Mouse (Mus musculus): ENCODE measurements at regions not wholly inside any gene's neighbourhood (a gene's known extent, or its start where the extent isn't known, plus 50 kb on each side); places are given as distances from the start of the nearest gene placed in this dataset.
"Not testable (repeated sequence)": the region's sequence is repeated elsewhere in the genome, so short reads cannot be mapped to it uniquely, and the experiment has no call there.

DNA sequence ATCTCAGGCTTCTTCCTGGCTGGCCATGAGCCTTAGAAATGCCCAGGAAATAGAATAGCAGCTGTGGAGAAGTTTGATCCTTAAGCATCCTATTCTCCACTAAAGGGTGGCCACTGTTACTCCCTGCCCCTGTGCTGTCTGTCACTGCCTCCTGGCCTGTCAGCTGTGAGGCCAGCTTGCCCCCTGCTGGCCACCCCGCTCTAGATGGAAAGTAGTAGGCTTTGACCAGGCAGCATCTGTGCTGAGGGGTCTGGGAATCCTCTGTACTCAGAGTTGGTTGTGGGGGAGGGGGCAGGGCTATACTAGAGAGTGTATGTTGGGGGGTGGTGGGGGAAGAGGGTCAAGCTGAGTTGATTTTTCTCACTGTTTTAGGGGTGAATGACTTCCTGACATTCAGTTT is 821.2 kb downstream of the Gm9195 start:
- in situ Hi-C loops (cut with MboI; ENCODE audit: low sequenced_read_pairs): no loop called here

DNA sequence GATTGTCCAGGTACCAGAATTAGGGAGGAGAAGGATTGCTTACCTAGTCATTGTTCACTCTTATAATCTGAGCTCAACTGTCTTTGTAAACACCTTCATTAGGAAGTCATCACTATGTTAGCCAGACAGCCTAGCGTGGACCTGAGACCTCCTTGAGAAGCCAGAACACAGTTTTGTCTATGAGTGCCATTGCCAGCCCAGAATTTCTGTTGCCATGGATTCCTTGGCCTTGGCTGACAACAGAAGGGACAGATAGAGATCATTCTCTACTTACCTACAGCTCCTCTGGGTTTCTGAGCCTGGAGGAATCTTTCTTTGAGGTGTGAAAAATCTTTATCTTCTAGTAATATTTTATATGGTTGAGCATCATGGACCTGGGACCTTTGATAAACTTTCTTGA is 825.0 kb downstream of the Gm9195 start:
- in situ Hi-C loops (cut with MboI; ENCODE audit: low sequenced_read_pairs): no loop called here

DNA sequence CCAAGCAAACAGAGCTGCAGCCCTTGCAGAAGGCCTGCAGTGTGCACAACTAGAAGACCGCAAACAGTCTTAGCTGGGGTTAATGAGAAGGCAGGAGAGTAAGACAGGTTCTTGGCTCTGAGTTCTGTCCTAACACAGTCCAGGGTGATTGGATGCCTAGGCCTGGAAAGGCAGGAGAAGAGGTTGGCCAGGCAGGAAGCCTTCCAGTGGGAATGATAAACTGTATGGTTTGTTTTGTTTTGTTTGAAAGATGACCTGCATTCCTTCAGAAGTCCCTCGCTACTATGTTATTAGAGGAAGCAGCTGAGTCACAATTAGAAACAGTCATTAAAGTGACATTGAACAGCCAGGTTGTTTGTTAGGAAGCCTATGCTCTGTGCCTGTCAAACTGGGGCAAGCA is 831.5 kb downstream of the Gm9195 start:
- in situ Hi-C loops (cut with MboI; ENCODE audit: low sequenced_read_pairs): no loop called here

DNA sequence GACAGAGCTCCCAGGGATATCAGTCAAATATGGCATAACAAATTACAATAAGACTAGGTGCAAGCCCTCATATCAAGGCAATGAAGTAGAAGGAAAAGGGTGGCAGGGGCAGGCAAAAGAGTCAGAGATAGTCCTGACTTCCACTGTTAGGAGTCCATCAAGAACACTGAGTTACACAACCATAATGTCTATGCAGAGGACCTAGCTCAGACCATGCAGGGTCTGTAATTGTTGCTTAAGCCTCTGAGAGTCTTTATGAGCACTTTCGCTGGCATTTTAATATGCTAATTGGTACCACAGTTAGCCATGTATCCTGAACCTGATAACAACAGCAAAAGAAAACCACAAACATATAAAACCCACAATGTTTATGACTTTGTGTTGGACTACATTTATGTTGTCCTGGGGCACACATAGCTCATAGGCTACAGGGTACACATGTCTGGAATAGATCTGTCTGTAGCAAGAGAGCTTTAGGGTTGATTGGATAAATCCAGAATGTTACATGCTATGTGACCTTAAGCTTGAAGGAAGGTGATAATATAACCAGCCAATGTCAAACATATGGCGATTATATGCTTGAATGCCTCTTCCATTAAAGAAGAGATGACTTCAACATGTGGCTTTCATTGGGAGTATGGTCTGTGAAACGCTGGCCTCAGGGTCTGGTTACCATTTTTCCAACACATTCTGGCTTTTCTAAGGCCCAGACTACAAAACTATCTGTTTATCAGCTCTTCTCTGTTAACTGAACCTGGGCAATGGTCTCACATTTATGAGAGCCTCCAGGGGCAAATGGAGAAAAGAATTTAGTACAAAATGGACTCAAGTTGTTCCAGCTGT is 836.6 kb downstream of the Gm9195 start:
- in situ Hi-C loops (cut with MboI; ENCODE audit: low sequenced_read_pairs): no loop called here

DNA sequence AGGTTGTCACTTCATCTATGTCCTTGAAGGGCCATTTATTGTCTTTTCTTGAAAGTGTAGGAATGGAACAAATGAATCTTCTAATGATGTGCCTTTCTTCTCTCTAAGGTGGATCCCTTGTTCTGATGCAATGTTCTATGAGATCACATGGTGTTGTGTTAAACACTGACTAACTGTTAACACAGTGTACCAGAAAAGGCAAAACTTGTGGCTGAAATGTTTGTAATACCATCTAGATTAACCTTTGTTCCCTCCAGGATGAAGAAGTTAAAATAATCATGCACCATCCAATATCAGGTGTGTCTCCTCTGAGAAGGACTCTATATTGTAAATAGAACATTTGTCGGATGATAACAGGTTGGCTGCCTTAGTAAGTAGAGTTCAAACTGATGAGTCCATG is 849.1 kb downstream of the Gm9195 start:
- in situ Hi-C loops (cut with MboI; ENCODE audit: low sequenced_read_pairs): no loop called here

- in situ Hi-C loops (cut with MboI; ENCODE audit: low sequenced_read_pairs): no loop called here
These were observed 852.6 kb downstream of the Gm9195 start for GRCm38 (mm10) chr14:71639083-71639482.

DNA sequence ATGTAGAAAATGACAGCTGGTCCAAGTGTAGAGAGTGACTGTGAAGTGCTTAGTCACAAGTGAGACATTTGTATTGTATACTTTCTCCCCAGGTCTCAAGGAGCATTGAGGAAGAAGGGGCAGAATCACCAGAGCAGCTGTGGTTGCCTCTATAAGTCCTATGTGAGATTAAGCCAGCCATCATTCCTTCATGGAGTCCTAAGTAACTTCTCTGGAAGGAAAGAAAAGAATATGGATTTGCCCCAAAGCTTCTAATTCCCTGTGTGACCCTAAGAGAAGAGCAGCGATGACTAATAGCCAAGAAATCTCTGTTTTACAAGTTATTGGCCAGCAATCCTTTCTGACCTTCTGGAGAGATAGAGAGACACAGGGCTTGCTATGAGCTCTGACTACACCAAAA is 856.5 kb downstream of the Gm9195 start:
- in situ Hi-C loops (cut with MboI; ENCODE audit: low sequenced_read_pairs): no loop called here

GRCm38 (mm10) chr14:71609698-71610301 is 881.8 kb downstream of the Gm9195 start:
- in situ Hi-C loops (cut with MboI; ENCODE audit: low sequenced_read_pairs): no loop called here

DNA sequence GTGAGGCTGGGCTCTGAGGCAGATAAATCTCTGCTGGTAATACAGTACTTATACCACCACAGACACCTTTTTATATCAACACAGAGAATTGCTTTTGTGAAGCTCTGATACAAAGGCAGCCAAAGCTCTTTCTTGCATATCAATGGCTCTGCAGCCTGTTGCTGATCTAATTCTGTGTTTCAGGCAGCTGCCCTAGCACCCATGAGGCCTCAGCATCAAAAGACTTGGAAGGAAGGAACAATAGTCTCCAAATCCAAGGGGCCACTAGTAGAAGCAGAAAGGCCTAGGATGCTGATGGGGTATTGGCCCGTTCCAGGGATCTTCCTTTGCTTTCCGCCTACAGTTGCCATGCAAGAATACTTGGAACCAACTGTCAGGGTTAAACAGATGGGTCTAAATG is 887.9 kb downstream of the Gm9195 start:
- in situ Hi-C loops (cut with MboI; ENCODE audit: low sequenced_read_pairs): no loop called here

GRCm38 (mm10) chr14:71597859-71598258 is 893.8 kb downstream of the Gm9195 start:
- in situ Hi-C loops (cut with MboI; ENCODE audit: low sequenced_read_pairs): no loop called here

- in situ Hi-C loops (cut with MboI; ENCODE audit: low sequenced_read_pairs): no loop called here
These were observed 902.9 kb downstream of the Gm9195 start for GRCm38 (mm10) chr14:71588694-71589240.

DNA sequence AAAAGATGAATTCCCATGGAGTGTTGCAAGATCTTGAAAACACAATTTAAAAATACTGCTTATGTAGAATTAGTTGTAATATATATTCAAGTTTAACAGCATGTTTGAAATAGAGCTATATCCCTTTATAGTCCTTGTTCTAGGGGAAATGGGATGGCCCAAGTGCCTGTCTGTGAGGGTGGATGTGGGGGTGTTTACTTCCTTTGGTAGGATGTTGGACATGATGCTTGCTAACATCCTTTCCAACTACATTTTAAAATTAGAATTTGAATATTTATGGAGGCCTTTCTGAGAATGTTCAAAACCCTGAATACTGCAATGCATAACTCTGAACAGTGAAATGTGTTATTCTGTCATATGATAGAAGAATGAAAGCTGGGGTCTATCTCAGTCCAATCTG is 903.6 kb downstream of the Gm9195 start:
- in situ Hi-C loops (cut with MboI; ENCODE audit: low sequenced_read_pairs): no loop called here

DNA sequence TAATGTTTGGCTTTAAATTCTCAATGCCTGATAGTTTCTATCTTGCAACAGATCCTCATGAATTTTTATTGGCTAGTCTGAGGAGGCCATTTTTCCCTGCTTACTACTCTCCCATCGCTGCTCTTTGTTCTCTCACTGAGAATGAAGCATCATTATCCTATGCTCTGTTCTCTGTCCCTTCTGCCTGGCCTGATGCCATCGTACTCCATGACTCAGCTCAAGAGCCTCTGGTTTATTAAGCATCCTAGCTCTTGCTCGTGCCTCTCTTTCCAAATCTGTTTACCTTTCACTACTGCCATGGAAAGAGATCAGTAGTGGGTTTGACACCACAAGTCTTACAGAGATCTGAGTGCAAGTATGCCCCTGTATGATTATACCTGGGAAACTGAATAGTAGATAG is 926.8 kb downstream of the Gm9195 start:
- in situ Hi-C loops (cut with MboI; ENCODE audit: low sequenced_read_pairs): no loop called here

GRCm38 (mm10) chr14:71561906-71562305 is 929.7 kb downstream of the Gm9195 start:
- in situ Hi-C loops (cut with MboI; ENCODE audit: low sequenced_read_pairs): no loop called here

DNA sequence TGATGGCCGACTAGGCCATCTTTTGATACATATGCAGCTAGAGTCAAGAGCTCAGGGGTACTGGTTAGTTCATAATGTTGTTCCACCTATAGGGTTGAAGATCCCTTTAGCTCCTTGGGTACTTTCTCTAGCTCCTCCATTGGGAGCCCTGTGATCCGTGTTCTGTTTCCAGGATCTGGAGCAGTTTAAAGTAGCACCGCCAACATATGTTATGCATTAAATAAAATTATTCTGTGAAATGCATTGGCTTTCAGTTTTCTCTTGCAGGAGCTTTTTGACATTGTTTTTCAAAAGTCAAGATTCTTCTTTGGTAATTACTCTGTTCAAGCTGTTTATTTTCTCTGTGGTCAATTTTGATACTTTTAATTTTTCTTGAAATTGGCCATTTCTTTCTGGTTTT is 937.3 kb downstream of the Gm9195 start:
- in situ Hi-C loops (cut with MboI; ENCODE audit: low sequenced_read_pairs): not testable (repeated sequence)

GRCm38 (mm10) chr14:71543580-71543979 is 943.9 kb upstream of the Fam160b2 start:
- in situ Hi-C loops (cut with MboI; ENCODE audit: low sequenced_read_pairs): no loop called here

DNA sequence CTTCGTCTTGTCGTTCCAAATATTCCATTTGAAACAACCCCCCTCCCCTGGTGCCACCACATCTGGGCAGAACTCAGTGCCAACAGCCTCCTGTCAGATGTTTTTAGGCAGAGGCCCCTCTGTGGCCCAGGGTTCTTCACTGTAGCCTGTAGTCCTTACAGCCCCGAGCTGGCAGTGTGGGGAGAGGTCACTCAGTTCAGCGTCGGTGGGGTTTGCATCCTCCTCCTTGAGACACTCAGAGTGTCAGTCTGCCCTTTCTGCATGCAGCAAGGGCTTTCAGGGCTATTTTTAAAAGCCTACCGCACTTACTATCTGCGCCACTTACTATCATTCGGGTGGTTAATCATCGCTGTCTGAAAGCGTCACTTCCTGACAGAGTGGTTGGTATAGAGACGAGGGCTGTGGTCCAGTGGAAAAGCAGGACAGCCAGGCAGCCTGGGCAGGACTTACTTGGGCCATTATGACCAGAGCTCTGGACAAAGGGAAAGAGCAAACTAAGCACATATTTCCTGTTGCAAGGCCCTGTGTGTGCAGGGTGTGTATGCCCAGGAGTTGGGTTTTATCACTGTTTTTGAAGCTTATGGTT is 932.5 kb upstream of the Fam160b2 start:
- in situ Hi-C loops (cut with MboI; ENCODE audit: low sequenced_read_pairs): no loop called here

DNA sequence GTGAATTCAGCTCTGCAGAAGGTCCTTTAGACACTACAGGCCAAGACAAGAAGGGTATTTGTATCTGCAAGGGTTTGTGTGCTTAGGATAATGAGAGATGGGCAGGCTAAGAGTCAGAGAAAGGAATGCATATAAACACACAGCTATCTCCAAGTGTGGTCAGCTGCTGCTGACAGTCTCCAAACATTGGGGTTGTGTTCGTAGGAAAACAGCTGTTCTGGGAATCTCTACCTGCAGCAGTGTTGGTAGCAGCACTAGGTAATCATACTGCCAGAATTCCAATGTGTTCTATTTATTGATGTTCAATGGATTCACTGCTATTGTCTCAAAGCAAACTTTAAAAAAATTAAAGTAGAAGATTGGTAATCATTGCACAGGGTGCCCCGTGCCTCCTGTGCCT is 931.7 kb upstream of the Fam160b2 start:
- in situ Hi-C loops (cut with MboI; ENCODE audit: low sequenced_read_pairs): no loop called here

DNA sequence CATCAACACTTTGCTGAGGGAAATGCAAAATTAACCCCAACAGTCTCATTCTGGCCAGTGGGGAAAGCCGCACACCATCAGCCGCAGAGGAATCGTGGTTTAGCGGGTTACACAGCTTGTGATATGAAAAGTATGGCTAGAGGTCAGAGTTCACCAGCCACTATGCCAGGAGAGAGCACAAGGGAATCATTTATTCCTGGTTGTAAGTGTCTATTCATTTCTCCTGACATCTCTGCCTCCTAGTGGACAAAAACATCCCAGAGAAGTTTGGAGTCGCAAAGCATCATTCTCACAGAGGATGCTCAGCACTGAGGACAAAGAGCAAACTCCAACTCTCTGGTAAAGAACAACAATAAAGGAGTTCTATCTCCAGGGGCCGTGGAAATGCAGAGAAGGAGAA is 930.8 kb upstream of the Fam160b2 start:
- in situ Hi-C loops (cut with MboI; ENCODE audit: low sequenced_read_pairs): no loop called here

GRCm38 (mm10) chr14:71518541-71518940 is 918.9 kb upstream of the Fam160b2 start:
- in situ Hi-C loops (cut with MboI; ENCODE audit: low sequenced_read_pairs): no loop called here

- in situ Hi-C loops (cut with MboI; ENCODE audit: low sequenced_read_pairs): no loop called here
These were observed 901.2 kb upstream of the Fam160b2 start for GRCm38 (mm10) chr14:71500851-71501250.

DNA sequence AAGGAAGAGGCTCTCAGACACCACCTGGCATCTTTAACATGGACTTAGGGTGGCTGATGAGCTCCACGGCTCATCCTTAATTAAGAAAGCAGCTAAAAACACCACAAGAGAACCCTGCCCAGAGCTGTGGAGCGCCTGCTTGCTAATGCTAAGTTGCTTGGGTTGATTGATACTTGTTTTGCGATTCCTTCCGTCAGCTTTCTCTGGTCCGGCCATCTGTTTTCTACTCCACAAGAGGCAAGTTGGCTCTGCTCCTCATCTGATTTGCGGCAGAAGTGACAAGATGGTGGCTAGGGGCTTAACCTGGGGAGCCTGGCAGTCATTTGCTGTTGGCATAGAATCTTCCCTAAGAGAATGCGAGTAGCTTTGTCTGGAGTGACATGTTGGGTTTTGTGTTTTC is 891.6 kb upstream of the Fam160b2 start:
- in situ Hi-C loops (cut with MboI; ENCODE audit: low sequenced_read_pairs): no loop called here
